Mouse (Mus musculus): ENCODE results near the gene Xylt1. TPM values are rescaled to one million over a fixed set of nuclear protein-coding genes. Genes with fewer than 3 reads are reported as not detected.

Xylt1 gene
- total and polyA plus RNA-seq, 3 experiments: 9.0 to 13.3 TPM; not detected in 1

DNA sequence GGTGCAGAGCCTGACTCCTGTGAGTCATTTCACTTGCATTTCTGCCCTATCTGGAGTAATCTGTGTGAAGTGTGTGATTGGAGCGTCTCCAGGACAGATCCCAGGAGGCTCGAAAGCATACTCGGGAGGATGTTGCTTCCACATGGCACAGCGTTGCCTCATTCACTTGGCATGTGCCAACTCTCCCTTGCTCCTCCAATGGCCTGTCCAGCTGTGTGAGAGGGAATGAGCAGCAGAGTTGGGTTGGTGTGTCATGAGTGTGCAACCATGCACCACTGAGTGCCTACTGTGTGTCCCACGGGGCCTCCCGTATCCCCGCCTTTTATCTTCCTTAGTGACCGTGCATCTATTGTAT lies 34.2 kb downstream of the Xylt1 start:
- DNase-seq (ENCODE audit: low read depth, low spot score): no peak
- Histone ChIP-seq H3K4me3 (ENCODE audit: control insufficient read depth in 1 of 2, insufficient read depth in 1 of 2, low read depth in 2 of 2, low read length in 2 of 2) (no peak overlapping the region), H3K9me3 (replicated peaks; ENCODE audit: insufficient read depth, low read length) (no peaks in the 10 kb centered on the region), H3K9ac (ENCODE audit: control insufficient read depth, low read depth, low read length, poor library complexity, severe bottlenecking) (no peak overlapping the region), H3K79me2 (ENCODE audit: control insufficient read depth, insufficient read depth, low read length, poor library complexity) (peaks cover 9% of the 10 kb centered on the region; the same call in 1 of the 2 replicates), H3K4me1 (ENCODE audit: control insufficient read depth in 1 of 2, insufficient read depth in 2 of 2, low read length in 2 of 2) (peaks cover 9 to 19% of the 10 kb centered on the region in 2 experiments), H3K36me3 (ENCODE audit: control insufficient read depth in 1 of 2, insufficient read depth in 2 of 2, low read length in 2 of 2) (peaks cover 0 to 10% of the 10 kb centered on the region in 2 experiments), H3K27me3 (ENCODE audit: control insufficient read depth in 1 of 2, insufficient read depth in 2 of 2, low read length in 2 of 2) (no peaks in the 10 kb centered on the region), H3K27ac (ENCODE audit: control insufficient read depth, low read depth, low read length) (no peak overlapping the region)
- TF ChIP-seq POLR2AphosphoS2 (IDR thresholded peaks at IDR 0.05; ENCODE audit: low read length): no peak
- no peak for TF ChIP-seq USF1 (IDR thresholded peaks at IDR 0.05; ENCODE audit: low read depth, low read length)
- no peak for TF ChIP-seq CHD1 (IDR thresholded peaks at IDR 0.05; ENCODE audit: low read depth, low read length)
- TF ChIP-seq NRF1 (IDR thresholded peaks at IDR 0.05; ENCODE audit: insufficient read depth, low read depth, low read length, poor library complexity, severe bottlenecking): no peak
- TF ChIP-seq ZNF384 (IDR thresholded peaks at IDR 0.05; ENCODE audit: low read depth, low read length): no peak
- no peak for TF ChIP-seq NELFE (IDR thresholded peaks at IDR 0.05; ENCODE audit: low read depth, low read length)
- TF ChIP-seq KAT2A (conservative IDR thresholded peaks at IDR 0.05; ENCODE audit: low read depth, low read length): no peak
- TF ChIP-seq CHD2 (IDR thresholded peaks at IDR 0.05; ENCODE audit: low read length): no peak
- TF ChIP-seq EP300 (IDR thresholded peaks at IDR 0.05; ENCODE audit: low read depth in 1 of 2, low read length in 2 of 2): no peak
- no peak for TF ChIP-seq ZC3H11A (IDR thresholded peaks at IDR 0.05; ENCODE audit: low read depth, low read length)
- TF ChIP-seq TBP (IDR thresholded peaks at IDR 0.05; ENCODE audit: low read depth, low read length): no peak
- TF ChIP-seq HCFC1 (IDR thresholded peaks at IDR 0.05; ENCODE audit: low read depth, low read length): no peak
- TF ChIP-seq SMC3 (IDR thresholded peaks at IDR 0.05; ENCODE audit: low read depth, low read length): no peak

DNA sequence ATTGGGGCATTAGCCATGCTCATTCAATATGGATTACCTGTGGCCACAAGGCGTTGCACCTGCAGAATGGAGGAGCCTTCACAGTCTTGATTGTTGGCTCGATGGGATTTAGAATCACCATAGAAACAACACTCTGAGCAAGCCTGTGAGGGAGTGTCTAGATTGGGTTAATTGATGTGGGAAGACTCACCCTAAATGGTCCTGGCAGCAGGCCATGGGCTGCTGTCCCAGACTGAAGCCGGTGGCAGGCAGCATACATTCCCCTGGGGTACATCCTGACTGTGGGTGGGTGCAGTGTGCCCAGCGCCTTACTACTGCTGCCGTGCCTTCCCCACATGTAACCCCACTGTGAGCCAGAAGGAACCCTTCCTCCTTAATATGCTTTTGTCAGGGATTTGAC lies 38.3 kb downstream of the Xylt1 start:
- Histone ChIP-seq H3K9ac (ENCODE audit: control insufficient read depth, low read depth, low read length, poor library complexity, severe bottlenecking) (no peak overlapping the region), H3K36me3 (ENCODE audit: control insufficient read depth in 1 of 2, insufficient read depth in 2 of 2, low read length in 2 of 2) (no peaks in the 10 kb centered on the region; a peak in 2 of 4 replicates), H3K9me3 (replicated peaks; ENCODE audit: insufficient read depth, low read length) (no peaks in the 10 kb centered on the region), H3K27me3 (ENCODE audit: control insufficient read depth in 1 of 2, insufficient read depth in 2 of 2, low read length in 2 of 2) (no peaks in the 10 kb centered on the region), H3K4me1 (ENCODE audit: control insufficient read depth in 1 of 2, insufficient read depth in 2 of 2, low read length in 2 of 2) (peaks cover 0 to 2% of the 10 kb centered on the region in 2 experiments; a peak in 1 of 4 replicates), H3K79me2 (ENCODE audit: control insufficient read depth, insufficient read depth, low read length, poor library complexity) (peaks cover 6% of the 10 kb centered on the region; the same call in 1 of the 2 replicates), H3K27ac (ENCODE audit: control insufficient read depth, low read depth, low read length) (no peak overlapping the region), H3K4me3 (ENCODE audit: control insufficient read depth in 1 of 2, insufficient read depth in 1 of 2, low read depth in 2 of 2, low read length in 2 of 2) (no peak overlapping the region)
- TF ChIP-seq ZC3H11A (IDR thresholded peaks at IDR 0.05; ENCODE audit: low read depth, low read length) (no peak), TAL1 (IDR thresholded peaks at IDR 0.05; ENCODE audit: low read length) (no peak), E2F4 (IDR thresholded peaks at IDR 0.05; ENCODE audit: borderline replicate concordance, low read depth, low read length) (no peak), MXI1 (IDR thresholded peaks at IDR 0.05; ENCODE audit: low read depth, low read length) (no peak), RCOR1 (IDR thresholded peaks at IDR 0.05; ENCODE audit: low read depth, low read length) (no peak), SIN3A (IDR thresholded peaks at IDR 0.05; ENCODE audit: low read length) (no peak), MAFK (IDR thresholded peaks at IDR 0.05; ENCODE audit: borderline replicate concordance, low read depth, low read length) (no peak), BHLHE40 (IDR thresholded peaks at IDR 0.05; ENCODE audit: borderline replicate concordance, low read depth, low read length) (no peak), TBP (IDR thresholded peaks at IDR 0.05; ENCODE audit: low read depth, low read length) (no peak), MAZ (IDR thresholded peaks at IDR 0.05; ENCODE audit: low read depth, low read length) (no peak), HCFC1 (IDR thresholded peaks at IDR 0.05; ENCODE audit: low read depth, low read length) (no peak), MYC (IDR thresholded peaks at IDR 0.05; ENCODE audit: low read depth, low read length) (no peak), GATA1 (IDR thresholded peaks at IDR 0.05; ENCODE audit: low read depth, low read length) (no peak), NRF1 (IDR thresholded peaks at IDR 0.05; ENCODE audit: insufficient read depth, low read depth, low read length, poor library complexity, severe bottlenecking) (no peak), ETS1 (IDR thresholded peaks at IDR 0.05; ENCODE audit: low read depth, low read length) (no peak), ZNF384 (IDR thresholded peaks at IDR 0.05; ENCODE audit: low read depth, low read length) (no peak), JUND (IDR thresholded peaks at IDR 0.05; ENCODE audit: low read depth, low read length) (no peak), TCF12 (IDR thresholded peaks at IDR 0.05; ENCODE audit: low read depth, low read length) (no peak), EP300 (IDR thresholded peaks at IDR 0.05; ENCODE audit: low read depth in 1 of 2, low read length in 2 of 2) (no peak)
- peak; percentile 39 for DNase-seq (ENCODE audit: low read depth, low spot score)

Data from MEL (cell line).